Mouse (Mus musculus) kidney, adult 18-20 months (tissue): Measurements from ENCODE around the gene Secisbp2l.
A peak's percentile ranks its signal among the peaks of the same experiment; 100 is the strongest.

Source experiments
- DNase-seq: peaks from one replicate; pipeline ENCODE4 v3.0.0; 2021

Secisbp2l gene

DNA sequence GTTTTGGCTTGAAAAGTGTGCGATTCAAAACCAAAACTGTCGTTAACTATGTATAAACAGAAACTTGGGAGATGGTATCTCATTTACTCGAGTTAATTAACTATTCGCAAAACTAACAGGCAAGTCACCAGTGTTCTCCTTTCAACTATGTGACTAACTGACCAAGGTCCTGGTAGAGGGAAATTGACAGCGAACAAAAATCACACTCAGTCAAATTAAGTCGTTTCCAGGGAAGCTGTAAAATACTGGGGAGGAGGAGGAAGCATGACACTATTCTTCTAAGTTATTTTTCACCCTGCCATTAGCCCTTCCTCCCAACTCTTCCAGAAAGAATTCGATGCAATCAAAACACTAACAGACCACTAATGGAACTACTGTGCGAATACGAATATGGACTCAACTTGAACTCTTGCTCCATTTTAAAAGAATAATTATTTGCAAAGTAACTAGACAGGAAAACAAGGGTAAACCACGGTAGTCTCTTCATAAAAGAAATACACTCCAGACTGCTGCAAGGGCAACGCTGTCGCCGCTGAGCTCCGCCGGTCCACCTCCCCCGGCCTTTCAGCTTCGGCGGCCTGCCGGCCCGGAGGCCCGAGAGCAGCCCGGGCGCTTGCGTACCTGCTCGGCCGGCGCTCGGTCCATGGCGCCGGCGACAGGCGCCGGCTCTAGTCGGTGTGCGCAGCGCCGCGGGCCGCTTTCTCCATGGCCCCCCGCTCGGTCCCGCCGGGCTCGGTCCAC is 522 bp downstream of the Secisbp2l start:
- DNase-seq, result no peak

DNA sequence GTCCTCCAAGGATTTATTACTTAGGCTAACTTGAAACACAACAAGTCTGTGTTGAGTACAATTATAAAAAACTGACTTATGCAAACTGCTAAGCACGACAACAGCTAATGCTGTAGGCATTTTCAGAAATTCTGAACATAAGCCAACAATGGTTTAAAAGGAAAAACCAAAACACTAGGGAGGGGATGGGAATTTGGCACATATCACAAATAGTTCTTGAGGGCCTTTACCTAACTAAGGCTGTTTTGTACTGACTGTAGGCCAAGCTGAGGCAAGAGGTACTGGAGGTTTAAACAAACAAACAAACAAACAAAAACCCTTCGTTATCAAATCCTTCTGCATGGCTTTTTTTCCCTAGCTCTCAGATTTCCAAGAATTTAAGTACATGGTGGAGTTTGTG is 1.7 kb downstream of the Secisbp2l start:
- no peak for DNase-seq

DNA sequence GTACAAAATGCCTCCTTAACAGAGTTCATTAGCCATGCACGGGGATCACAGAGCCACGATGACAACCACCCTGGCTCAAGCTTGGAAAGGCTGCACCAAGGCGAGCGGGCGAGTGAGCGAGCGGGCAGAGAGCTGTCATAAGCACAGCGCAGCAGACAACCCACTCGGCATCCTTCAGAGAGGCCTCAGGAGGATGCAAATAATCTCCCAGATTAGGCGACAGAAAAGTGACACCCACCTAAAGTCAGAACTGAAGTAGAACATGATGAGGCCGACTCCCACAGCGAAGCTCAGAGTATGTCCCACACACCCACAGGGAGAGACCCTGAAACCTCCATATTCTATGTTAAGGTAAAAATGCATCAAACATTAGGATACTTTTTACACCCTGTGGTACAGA is 4.3 kb downstream of the Secisbp2l start:
- no peak for DNase-seq

DNA sequence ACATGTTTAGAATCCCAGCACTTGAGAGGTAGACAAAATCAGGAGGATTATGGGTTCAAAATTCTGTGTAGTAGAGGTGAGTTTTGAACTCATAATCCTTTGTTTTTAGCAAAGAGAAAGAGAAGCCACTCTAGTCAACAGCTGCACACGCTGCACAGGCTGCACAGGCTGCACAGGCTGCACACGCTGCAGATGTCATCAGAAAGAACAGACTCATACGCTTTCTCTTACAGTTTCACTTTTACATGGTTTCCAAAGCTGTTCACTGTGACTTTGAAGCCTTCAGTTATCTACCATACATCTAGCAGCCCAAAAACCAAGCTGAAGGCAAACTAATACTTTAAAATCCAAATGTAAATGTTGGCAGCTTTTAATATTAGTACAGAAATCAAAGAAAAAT is 5.7 kb downstream of the Secisbp2l start:
- DNase-seq, result no peak

DNA sequence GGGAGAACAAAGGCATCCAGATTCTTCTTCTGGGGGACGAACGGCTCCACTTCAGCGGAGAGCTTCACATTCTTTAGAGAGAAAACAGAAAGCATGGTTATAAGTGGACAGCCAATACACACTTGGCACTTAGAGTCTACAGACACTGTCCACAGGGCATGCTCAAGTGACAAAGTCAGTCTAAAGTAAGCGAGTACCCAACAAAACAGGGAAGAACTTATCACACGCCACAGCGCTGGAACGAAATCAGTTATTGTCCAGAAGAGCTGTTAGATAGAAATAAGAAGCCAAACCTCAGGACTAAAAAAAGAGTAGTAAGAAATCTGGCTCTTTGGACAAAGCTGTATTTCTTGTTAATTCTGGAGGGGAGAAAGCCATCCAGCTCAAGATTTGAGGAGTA is 7.0 kb downstream of the Secisbp2l start:
- no peak for DNase-seq

DNA sequence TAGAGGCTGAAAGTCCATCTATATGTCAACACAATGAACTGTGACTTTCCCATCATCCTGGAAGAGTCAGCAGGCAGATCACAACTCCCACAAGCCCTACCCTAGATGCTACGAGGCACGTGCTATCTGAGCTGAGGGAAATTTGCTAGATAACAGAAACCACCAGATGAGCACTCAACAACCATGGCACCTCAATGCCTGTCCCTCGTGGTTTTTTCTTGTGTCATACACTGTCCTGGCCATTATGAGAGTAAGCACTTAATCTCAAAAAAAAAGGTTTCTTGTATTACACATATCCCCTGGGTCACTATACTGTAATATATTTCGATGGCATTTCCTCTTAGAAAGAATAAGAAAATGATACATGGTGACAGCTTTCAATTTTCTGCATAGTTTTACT is 7.8 kb downstream of the Secisbp2l start:
- DNase-seq, result no peak

DNA sequence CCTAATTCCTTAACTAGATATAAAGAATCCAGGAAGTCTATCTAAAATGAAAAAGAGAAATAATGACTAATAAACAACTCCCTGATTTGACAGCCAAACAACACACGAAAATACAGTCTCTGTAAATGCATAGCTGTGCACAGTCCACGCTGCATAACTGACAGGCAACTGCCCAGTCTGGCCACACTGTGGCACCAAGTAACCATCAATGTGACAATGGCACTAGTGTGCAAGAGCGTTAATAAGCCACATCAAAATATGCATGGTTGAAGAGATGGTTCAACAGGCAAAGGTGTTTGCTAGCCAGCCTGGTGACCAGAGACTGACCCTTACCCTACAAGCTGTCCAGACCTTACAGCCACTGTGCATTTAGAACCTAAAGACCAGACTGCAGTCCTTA is 17.6 kb downstream of the Secisbp2l start:
- no peak for DNase-seq

DNA sequence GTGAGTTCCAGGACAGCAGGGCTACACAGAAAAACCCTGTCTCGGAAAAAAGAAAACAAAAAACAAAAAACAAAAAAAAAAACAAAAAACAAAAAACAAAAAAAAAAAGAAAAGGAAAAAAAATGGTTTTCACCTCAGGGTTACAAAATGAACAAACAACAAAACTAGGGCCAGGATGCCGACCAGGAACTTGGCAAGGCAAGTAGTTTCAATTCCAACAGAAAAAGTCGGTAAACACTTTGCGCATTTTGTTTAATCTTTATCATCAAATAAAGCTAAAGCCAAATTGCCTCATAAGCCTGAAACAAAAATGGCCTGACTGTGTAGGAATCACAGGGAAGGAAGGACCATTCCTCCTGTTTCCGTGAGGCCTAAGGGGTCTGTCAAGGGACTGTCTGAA is 18.1 kb downstream of the Secisbp2l start:
- no peak for DNase-seq

DNA sequence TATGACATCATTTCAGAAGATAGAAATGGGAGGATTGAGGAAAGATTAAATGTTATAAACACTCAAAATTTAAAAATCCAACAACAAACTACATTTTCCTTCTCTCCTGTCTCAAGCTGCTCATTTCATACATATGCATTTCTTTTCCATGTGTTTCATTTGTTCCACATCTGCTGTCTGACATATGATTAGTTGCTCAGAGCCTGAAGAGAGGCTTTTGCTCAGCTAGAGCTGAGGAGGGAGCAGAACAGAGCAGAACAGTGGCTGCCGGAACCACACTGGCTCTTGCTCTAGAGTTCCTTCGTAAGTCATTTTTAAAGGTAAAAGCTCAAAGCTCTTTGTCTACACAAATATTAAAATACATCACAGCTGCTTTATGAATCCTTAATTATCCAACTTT is 33.3 kb downstream of the Secisbp2l start:
- no peak for DNase-seq

DNA sequence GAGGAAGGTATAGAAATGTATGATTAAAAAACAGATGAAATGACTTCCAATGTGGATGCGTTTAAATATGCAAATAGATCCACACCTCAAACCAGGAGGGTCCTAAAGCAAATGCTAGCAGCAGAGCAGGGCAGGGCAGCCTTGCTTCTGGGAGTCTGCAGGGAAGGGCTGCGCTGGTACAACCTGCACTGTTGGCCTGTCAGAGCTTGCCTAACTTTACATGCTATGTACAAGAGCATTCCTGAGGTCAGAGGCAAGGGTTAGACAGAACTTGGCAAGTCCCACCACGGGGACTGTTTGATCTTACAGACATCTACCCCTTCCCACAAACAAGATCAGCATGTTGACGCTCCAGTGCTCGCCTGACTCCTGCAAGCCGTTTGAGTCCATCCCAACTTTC is 43.3 kb downstream of the Secisbp2l start:
- DNase-seq, result no peak

DNA sequence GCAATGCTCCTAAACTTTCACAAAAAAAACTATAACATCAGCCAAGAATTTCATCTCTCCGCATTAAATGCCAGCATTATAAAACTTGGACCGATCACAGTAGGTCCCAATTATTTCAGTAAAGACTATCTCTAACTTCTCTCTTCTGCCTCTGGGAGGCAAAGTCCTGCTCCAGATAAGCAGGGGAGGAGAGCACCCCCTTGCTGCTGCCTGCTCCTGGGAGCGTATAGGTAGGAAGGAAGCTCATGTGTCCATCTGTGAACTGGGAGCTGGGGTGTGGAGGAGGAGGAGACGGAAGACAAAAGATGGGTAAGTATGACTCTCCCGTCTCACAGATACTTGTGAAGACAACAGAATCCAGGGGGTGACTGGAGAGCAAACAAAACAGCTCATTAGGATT is 44.0 kb downstream of the Secisbp2l start:
- DNase-seq, result no peak

DNA sequence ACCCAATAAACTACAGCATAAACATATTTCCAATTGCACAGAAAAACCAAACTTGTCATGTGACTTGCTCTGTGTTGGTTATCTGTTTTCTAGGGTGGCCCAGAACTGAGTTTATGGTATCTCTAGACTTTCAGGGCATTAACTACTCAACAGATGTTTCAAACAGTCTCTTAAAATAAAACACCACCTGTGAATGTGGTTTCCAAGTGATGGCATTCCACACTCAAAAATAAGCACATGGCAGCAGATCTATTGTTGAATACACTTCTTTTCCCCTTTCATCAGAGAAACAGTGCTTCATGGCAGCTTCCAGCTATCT is 46.7 kb downstream of the Secisbp2l start:
- no peak for DNase-seq

DNA sequence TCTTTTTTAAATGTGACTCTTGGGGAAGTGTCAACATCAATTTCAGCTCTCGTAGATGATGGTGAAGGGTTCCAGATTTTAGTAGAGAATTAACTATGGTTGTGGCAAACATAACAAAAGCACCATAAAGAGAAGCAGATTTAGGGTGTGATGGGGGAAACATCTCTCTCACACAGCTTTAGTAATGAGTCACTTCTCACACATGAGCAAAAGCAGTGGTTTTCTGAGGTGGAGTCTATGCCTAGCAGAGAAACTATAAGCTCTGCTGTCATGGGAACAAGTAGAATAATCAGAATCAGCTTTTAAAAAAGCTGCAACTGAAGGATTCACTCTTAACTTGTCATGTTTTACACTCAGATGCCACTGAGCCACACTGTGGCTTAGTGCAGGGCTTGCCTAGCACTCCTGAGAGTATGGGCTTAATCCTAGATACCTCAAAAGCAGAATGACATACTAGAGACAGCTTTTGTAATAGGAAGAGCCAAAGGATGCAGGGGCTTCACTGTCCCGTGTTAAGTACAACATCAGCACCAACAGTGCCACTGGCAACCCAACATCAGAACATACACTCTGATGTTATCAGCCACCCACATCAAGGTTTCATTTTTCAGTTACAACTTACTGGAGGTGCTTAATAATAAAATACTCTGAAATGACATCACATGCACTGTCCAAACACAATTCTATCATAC is 47.2 kb downstream of the Secisbp2l start:
- no peak for DNase-seq

DNA sequence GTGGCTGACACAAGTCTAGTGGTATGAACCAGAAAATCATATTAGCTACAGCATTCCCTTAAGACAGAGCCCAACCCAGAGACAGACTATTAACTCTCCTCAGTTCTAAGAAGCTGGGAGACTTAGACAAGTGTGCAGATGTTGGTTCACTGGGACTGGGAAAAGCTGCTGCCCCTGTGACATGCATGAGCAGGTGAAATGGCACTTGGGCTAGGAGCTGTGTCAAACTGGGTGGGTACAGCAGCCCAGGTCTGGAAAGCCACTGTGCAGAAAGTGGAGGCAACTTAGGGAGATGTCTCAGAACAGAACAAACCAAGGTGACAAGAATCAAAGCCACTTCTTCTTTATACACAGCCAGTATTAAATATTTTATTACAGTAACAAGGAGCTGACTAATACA is 47.9 kb downstream of the Secisbp2l start:
- no peak for DNase-seq

DNA sequence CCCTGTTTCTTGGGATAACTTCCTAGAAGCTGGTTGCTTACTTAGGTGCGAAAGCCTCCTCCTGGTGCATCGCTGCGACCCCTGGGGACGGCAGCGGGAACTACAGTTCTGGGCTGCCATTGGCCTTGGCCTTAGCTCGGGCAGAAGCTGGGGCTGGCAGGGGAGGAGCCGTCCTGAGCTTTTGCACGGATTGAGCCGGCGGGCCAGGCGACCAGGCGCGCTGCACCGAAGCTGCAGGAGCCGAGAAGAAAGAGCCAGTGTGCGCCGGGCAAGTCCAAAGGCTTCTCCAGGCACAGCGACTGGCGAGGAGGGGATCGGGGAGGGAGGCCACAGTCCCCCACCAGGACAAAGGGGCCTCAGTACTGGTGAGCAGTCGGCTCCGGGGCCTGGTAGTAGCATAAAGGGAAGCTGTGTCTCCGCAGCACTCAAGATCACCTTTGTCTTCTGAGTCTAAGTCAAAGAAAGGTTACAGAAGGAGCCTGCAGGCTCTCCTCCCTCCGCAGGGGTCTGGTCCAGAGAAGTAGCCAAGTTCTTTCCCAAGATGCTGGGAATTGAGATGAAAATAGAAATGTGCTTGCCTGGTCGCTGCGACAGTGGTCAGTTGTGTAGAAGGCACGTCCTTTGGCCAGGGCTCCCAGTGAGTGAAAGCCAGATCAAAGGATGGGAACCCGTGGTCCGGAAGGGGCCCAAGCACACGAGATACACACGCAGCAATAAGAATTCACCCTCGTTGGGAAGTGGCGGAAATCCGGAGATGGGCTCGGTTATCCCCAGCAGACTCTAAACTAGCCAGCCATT is 50.7 kb downstream of the Secisbp2l start:
- peak; percentile 96 for DNase-seq

DNA sequence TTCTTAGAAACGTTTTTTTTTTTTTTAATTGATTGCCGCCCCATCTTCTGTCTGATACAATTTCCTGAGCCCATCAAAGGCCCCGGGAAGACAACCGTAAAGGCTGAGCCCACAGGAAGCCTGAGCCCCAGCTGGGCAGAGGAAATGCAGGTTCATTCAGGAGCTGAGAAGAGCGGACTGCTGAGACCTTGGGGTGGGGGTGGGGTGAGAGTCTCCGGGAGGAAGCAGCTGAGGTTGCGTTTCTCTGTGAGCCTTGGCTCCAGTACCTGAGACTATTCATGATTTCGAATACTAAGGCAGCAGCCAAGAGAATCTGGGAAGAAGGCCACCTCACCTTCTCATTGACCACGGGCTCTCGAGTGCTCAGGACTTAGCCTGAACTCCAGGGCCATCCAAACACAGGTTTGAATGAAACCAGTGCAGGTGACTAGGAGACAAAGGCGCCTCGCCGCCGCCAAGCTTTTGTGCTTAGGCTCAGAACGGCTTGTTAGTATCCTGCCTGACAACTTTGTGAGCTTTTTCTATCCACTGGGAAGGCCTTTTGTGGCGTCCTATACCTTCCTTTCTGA is 58.0 kb downstream of the Secisbp2l start:
- DNase-seq, result peak; percentile 18

DNA sequence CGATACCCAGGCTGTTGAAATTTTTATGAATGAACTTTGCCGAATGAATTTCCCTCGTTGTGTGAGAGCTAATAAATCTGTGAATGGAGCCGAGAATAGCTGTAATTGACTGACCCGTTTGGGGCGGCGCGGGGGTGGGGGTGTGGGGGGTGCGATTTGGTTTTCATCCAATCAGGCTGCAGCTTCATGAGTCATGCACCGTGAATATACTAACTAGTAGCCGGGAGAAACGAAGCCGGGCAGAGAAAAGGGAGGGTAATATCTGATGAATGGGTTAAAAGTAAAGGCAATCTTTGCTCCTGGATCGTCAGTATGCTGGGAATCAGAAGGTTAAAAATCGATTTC is 58.6 kb downstream of the Secisbp2l start, which contains the start of gene Shc4:
Gene Shc4, minus strand, starts transcription at position 63 of the 345 bp plus-strand sequence.
- DNase-seq, result no peak

DNA sequence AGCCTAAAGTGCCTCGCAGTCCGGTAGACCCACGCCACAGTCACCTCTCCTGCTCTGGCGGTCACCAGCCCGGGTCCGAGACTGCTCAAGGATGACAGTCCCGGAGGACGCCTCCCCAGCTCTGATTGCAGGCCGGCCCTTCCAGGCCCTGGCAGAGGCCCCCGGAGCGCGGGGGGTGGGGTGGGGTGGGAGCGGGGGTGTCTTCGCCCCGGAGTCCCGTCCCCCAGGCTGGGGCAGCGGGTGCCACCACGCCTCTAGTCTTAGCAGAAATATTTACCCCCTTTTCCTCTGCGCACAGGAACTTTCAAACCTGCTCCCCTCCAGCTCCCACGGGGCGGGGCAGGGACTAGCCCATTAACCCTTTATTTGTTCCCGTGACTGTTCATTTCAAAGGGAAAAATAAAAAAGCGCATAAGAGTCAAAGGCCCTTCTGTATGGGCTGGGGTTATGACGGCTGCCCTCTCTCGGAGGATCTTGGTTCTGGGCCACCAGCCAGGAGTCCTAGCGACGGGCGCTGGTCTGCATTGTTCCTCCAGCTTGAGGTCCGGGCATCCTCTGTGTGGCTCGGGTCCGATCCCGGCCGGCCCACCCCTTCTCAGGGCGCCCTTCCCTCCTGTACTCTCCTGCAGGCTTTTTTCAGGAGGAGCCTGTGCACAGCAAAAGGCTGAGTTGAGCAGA is 59.1 kb downstream of the Secisbp2l start:
- peak; percentile 58 for DNase-seq

DNA sequence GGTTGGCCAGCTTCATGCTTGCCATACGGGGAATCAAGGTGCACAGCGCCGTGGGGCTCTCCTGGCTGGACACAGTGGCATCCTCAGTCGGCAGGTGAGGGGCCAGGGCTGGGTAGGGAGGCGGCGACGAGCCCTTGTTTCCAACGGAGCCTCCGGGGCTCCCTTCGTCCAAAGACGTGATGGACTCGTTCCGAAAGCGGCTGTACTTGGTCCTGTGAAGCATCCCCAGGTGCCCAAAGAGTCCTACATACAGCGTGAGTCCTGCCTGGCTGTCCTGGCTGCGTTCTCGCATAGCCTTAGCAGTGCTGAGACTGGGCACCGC is 59.6 kb downstream of the Secisbp2l start:
- no peak for DNase-seq

DNA sequence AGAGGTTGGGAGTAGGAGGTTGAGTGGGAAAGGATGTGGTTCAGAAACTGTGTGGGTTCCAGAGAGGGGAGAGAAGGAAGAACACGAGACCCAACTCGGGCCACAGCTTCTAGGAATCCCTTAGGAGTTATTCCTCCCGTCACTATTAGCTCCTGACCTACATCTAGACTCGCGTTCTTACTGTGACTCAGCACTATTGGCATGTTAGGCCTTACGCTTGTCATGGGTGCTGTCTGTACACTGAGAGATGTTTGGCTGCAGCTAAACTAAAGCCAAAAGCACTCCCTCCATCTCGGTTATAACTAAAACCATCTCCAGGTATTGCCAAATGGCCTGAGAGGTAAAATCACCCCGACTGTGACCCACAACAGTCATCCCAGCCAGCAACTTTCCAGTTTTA is 66.1 kb downstream of the Secisbp2l start:
- no peak for DNase-seq

DNA sequence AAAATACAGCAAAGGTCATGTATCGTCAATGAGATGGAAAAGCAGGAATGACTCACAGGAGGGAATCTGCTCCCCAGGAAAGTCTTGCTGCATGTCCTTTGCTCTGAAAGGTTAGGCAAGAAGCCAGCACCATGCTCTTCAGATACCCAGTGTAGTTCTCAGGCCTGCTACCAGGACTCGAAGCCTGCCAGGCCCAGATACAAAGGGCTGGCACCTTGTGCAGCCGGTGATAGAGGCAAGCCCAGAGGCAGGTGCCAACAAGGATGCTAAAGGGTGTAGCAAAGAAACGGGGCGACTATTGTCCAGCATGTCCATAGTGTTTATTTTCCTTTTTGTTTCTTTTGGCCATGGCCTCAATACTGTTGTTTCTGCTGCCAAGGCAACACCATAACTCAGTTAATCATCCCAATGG is 76.2 kb downstream of the Secisbp2l start:
- no peak for DNase-seq

DNA sequence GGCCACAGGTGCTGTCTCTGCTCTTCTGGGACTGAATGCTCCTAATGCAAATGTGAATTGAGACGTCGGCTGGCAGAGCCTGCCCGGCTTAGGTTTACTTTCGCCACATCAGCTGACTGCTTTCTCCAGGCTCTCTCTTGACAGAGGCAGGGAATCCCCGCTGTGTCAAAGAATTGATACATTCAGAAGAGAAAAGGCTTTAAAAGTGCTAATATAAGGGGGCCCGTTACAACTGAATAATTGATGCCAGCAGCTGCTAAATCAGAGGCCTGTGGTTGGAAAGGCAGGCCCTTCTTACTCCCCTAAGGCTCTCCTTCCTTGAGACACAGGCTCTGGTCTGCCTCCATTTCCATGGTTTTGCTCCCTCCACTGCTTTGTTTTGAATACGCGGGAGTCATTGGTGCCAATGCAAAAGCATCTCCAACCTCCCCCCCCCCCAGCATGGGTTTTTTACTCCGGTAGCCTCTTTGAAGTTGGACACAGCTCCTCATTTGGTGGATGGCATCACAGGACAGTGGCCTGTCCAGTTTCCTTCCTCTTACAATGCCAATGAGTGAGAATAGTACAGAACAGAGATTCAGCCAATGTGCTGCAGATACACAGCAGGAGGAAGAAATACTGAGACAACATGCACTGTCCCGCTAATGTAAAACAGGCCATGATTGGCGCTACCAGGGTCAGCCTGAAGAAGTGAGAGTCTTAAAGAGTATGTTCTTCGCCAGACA is 77.6 kb downstream of the Secisbp2l start:
- no peak for DNase-seq

DNA sequence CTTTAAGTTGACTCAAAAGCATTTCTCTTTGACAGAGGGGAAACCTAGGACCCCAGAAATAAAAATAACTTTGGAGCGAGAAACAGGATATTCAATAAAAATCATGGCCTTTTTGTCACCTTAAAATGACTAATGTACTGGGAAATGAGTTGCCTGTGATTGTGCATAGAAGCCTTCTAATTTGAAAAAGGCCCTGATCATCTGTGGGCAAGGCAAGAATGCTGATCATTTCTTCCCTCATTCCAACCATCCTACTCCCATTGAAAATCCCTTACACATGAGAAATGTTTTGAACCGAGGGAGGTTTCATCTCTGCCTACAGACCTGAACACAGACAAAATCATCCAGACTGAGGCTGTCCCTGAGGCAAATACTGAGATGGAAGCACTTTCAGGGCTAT is 79.8 kb downstream of the Secisbp2l start:
- DNase-seq, result no peak
